Mouse (Mus musculus) forebrain, embryonic 12.5 days (tissue): ENCODE data around the gene Ints4. TPM values are rescaled to one million over a fixed set of nuclear protein-coding genes. Genes with fewer than 3 reads are reported as not detected.

Experiments
- polyA plus RNA-seq: library from polyadenylated mRNA; unstranded; fragments of >200 nt; fragmentation: Nextera tagmentation; extraction: Ambion mirVana; gene quantifications from 2 replicates; pipeline ENCODE4 v1.2.1, GENCODE M21; 2016

Gene Ints4
- polyA plus RNA-seq, 1 experiment from 2014 or later = 57.8 TPM

Other genes starting within 250 kb of the Ints4 start
- 3.0 and 3.3 TPM in 2 replicates for gene Usp35, start 148.9 kb upstream of the Ints4 start, polyA plus RNA-seq
- 4.3 and 5.2 TPM in 2 replicates for gene Kctd21, start 148.6 kb upstream of the Ints4 start, polyA plus RNA-seq
- gene Alg8, start 109.3 kb upstream of the Ints4 start, polyA plus RNA-seq = 35.4 and 36.4 TPM in 2 replicates
- gene Ndufc2, start 81.0 kb upstream of the Ints4 start, polyA plus RNA-seq = 392 and 393 TPM in 2 replicates
- gene Thrsp, start 63.2 kb upstream of the Ints4 start, polyA plus RNA-seq = 0.34 and 0.50 TPM in 2 replicates
- gene Kctd14, start 29.6 kb upstream of the Ints4 start, polyA plus RNA-seq = 1.3 and 2.0 TPM in 2 replicates
- 35.5 and 36.5 TPM in 2 replicates for gene Aamdc, start 98.5 kb downstream of the Ints4 start, polyA plus RNA-seq
- 38.0 TPM in 2 replicates for gene Rsf1, start 98.9 kb downstream of the Ints4 start, polyA plus RNA-seq
- 216 and 226 TPM in 2 replicates for gene Clns1a, start 215.7 kb downstream of the Ints4 start, polyA plus RNA-seq